Mouse (Mus musculus) C2C12 (cell line): ENCODE data around the gene Nav1.

Experiments used
- CTCF ChIP-seq: IDR thresholded peaks from one replicate; pipeline ENCODE4 v1.5.1; 2011; ENCODE audit not compliant: control insufficient read depth, insufficient read depth, insufficient read length
- USF1 ChIP-seq: IDR thresholded peaks from one replicate; pipeline ENCODE4 v1.6.1; 2011; ENCODE audit warnings: low read depth, mild to moderate bottlenecking, control low read depth, moderate library complexity

- TF ChIP-seq CTCF (no peak), USF1 (no peak)
Measured at GRCm38 (mm10) chr1:135553615-135554014, 53.5 kb downstream of the Nav1 start.
